Mouse (Mus musculus): ENCODE data around the gene Ssx2ip.

GRCm38 (mm10) chr3:146367058-146367457 is 37.4 kb upstream of the Ssx2ip start:
- TF ChIP-seq CTCF (IDR thresholded peaks at IDR 0.05; ENCODE audit: insufficient read depth, low read depth, low read length) (no peak), POLR2A (IDR thresholded peaks at IDR 0.05; ENCODE audit: insufficient read depth, low read depth, low read length) (no peak)
